Mouse (Mus musculus) embryonic facial prominence, embryonic 14.5 days (tissue): ENCODE data around the gene Mettl24. TPM values are rescaled to one million over a fixed set of nuclear protein-coding genes. Genes with fewer than 3 reads are reported as not detected.

Source experiments
- ATAC-seq: fragments of 200-750 bp; cut with Nextera tagmentation; 2 replicates; pipeline ENCODE4 v1.8.0; 2017; ENCODE audit warnings: low read depth, moderate number of reproducible peaks, moderate TSS enrichment
- DNase-seq: peaks from one replicate; pipeline ENCODE4 v3.0.0-alpha.2; 2015; ENCODE audit warnings: low spot score
- H3K27ac ChIP-seq: fragments of 300-500 bp; sonication (generic); replicated peaks from 2 replicates; pipeline ENCODE4 v1.5.1; 2014; ENCODE audit warnings: low read depth, mild to moderate bottlenecking, low read length, moderate library complexity
- H3K27me3 ChIP-seq: fragments of 300-500 bp; sonication (generic); replicated peaks from 2 replicates; pipeline ENCODE4 v1.6.1; 2014; ENCODE audit warnings: low read length; ENCODE audit not compliant: control insufficient read depth, insufficient read depth
- H3K36me3 ChIP-seq: fragments of 300-500 bp; sonication (generic); 2 replicates; pipeline ENCODE4 v1.6.1; 2014; ENCODE audit warnings: low read length, mixed read lengths; ENCODE audit not compliant: control insufficient read depth, insufficient read depth
- H3K4me1 ChIP-seq: fragments of 300-500 bp; sonication (generic); 2 replicates; pipeline ENCODE4 v1.6.1; 2014; ENCODE audit warnings: antibody characterized with exemption, low read length; ENCODE audit not compliant: control insufficient read depth, insufficient read depth
- H3K4me2 ChIP-seq: fragments of 300-500 bp; sonication (generic); 2 replicates; pipeline ENCODE4 v1.6.1; 2014; ENCODE audit warnings: low read depth, mild to moderate bottlenecking, low read length, moderate library complexity, mixed read lengths
- H3K4me3 ChIP-seq: fragments of 300-500 bp; sonication (generic); 2 replicates; pipeline ENCODE4 v1.5.1; 2014; ENCODE audit warnings: low read depth, mild to moderate bottlenecking, low read length
- H3K9ac ChIP-seq: fragments of 300-500 bp; sonication (generic); 2 replicates; pipeline ENCODE4 v1.6.1; 2014; ENCODE audit warnings: low read depth, mild to moderate bottlenecking, low read length, moderate library complexity, mixed read lengths
- H3K9me3 ChIP-seq: fragments of 300-500 bp; sonication (generic); 2 replicates; pipeline ENCODE4 v1.6.1; 2016; ENCODE audit warnings: low read length; ENCODE audit not compliant: control insufficient read depth
- WGBS: fragments of 180-500 bp; shearing (Covaris S2); extraction: QIAGEN DNeasy Blood & Tissue Kit; methylation state at CpG from one replicate; pipeline ENCODE4 v1.1.7; 2014; 5-methylcytosine and 5-hydroxymethylcytosine counted together
- polyA plus RNA-seq: library from polyadenylated mRNA; unstranded; fragments of >200 nt; fragmentation: Nextera tagmentation; extraction: Ambion mirVana; gene quantifications from 2 replicates; pipeline ENCODE4 v1.2.1, GENCODE M21; 2014

Gene Mettl24
- polyA plus RNA-seq, 1 experiment from 2014 or later: 1.7 TPM

DNA sequence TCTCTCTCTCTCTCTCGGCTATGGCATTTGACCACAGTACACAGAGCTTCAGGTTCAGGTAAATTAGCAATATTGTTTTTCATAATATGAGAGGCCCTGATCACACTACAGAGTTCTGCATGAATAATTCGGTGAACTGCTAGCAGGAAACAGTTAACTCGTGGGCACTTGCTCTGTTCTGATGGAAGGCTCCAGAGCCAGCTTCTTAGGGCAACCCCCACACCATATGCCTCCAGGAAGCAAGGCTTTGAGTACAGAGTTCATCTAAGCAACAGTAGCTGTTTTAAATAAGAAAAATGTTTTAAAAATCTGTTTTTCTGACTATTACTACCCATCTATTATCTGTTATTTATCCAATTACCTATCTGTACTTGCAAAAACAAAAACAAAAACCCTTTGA is 50.2 kb downstream of the Mettl24 start:
- Histone ChIP-seq H3K4me1 (no peaks in the 10 kb centered on the region), H3K36me3 (no peaks in the 10 kb centered on the region), H3K27ac (no peak overlapping the region), H3K27me3 (no peaks in the 10 kb centered on the region), H3K9ac (no peak overlapping the region), H3K4me3 (no peak overlapping the region), H3K9me3 (no peaks in the 10 kb centered on the region), H3K4me2 (no peak overlapping the region)
- WGBS: 48% methylated on average over 3 of the region's 3 CpGs
- DNase-seq (no peak), ATAC-seq (no peak)

DNA sequence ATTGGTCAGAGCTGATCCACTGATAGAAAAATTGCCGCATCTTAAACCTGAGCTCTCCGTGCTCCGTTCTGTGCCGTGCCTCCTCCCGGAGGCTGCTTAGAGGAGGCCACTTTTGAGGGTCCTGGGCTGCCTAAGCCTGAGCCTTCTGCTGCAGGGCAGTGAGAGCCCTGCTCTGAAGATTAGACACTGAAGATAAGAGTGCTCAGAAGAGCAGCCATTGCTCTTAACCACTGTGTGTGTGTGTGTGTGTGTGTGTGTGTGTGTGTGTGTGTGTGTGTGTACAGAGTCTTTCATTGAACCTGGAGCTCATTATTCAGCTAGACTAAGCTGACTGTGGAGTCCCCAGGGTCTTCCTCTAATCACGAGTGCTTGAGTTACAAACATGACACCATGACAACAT is 53.1 kb downstream of the Mettl24 start:
- no peak overlapping the region for H3K27ac ChIP-seq
- WGBS: 84% methylated on average over 6 of the region's 6 CpGs
- H3K9ac ChIP-seq: no peak overlapping the region
- H3K4me3 ChIP-seq: no peak overlapping the region
- ATAC-seq (no peak), DNase-seq (no peak)
- H3K9me3 ChIP-seq: no peaks in the 10 kb centered on the region
- no peaks in the 10 kb centered on the region for H3K4me1 ChIP-seq
- H3K27me3 ChIP-seq: no peaks in the 10 kb centered on the region
- H3K36me3 ChIP-seq: no peaks in the 10 kb centered on the region
- H3K4me2 ChIP-seq: no peak overlapping the region

DNA sequence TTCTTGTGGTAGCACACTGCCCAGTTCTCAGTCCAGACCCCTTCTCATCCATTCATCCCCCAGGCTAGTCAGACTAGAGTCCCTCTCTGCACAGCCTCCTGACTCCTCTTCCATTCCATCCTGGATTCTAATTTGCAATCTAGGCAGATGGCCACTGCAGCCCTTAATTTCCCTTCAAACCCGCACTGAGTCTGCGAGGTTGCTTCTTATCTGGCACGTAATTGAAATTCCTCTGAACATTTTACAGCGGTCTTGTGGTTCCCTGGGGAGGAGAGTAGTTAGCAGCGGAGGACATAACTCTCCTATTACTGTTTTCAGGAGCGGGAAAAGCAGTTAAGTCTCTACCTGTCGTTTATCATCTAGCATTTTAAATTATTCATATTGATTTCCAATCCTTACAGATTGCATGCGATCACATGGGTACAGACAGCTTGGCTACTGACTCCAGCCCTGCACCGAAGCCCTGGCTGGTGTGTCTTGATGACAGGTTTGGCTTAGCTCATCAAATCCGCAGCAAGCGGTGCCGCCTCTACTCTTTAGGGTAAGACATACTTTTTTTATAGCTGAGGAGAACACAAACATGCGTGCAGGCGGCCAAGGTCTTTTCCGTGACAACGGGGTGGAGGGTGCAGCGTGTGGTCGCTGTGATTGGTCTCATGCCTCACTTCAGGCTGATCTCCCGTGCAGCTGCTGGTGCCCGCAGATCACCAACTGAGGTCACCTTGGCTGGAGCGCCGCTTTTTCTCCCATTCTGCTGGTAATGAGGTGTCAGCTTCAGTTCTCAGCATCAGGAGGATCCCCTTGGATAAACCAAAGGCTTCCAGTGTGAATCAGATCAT is 54.4 kb downstream of the Mettl24 start:
- H3K27ac ChIP-seq: no peak overlapping the region
- H3K4me2 ChIP-seq: peak overlapping the region; percentile 32; the same call in 1 of the 2 replicates
- WGBS: 57% methylated on average over 22 of the region's 22 CpGs
- H3K4me1 ChIP-seq: no peaks in the 10 kb centered on the region
- H3K4me3 ChIP-seq: no peak overlapping the region
- ATAC-seq (peak; percentile 55; the same call in 1 of the 2 replicates), DNase-seq (peak; percentile 19)
- H3K9ac ChIP-seq: no peak overlapping the region
- no peaks in the 10 kb centered on the region for H3K27me3 ChIP-seq
- no peaks in the 10 kb centered on the region for H3K36me3 ChIP-seq
- no peaks in the 10 kb centered on the region for H3K9me3 ChIP-seq

DNA sequence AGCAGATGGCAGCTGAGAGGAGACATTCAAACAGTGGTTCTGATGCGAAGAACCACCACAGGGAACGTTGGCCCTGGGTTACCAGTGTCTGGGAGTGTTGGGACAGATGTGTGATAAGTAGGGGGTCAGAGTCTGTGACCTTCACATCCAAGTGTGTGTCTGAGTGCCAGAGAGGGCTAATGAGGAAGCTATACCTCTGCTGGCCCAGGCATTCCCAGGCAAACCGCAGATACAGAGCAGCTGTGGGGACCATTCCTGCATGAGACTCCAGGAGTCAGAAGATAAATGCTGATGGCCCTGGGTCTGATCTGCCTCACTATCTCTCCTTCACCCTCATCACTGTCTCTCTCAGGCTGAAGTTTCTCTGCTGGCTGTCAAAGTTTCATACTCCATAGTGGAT is 57.6 kb downstream of the Mettl24 start:
- Histone ChIP-seq H3K27me3 (no peaks in the 10 kb centered on the region), H3K4me2 (no peak overlapping the region), H3K9ac (no peak overlapping the region), H3K4me3 (no peak overlapping the region), H3K36me3 (no peaks in the 10 kb centered on the region), H3K4me1 (no peaks in the 10 kb centered on the region), H3K27ac (no peak overlapping the region), H3K9me3 (no peaks in the 10 kb centered on the region)
- DNase-seq (no peak), ATAC-seq (no peak)
- 56% methylated on average over 3 of the region's 3 CpGs for WGBS

DNA sequence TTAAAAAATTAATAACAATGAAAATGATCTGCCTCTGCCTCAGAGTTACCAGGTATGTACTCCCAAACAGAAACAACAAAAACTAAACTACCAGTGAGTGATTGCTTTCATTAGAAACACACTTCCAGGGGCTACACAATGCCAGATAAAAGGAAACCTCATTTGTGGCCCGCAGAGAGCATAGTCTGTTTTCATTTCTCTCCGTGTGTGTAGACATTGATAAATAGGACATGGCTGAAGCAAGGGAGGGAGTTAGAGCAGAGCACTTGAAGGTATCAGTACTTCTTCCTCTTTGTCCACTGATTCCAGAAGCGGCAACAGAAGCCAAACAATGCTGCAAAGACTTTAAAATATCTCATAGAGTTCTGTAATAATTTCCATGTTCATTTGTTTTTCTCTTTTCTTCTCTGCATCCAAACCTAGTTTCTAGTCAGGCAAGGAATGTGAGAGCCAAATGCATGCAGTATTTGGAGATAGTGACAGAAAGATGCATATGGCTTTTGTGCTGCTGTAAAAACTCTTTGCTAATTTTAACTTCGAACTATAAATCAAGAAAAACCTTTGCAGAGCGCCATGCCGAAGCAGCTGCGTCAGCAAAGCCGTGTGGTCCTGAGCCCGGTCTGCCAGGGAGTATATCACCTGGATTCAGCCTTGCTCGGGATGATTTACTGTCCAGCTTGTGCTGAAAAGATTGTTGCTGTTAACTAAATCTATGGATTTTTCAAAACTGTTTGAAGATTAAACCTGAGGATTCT is 67.4 kb downstream of the Mettl24 start:
- Histone ChIP-seq H3K9ac (no peak overlapping the region), H3K9me3 (no peaks in the 10 kb centered on the region), H3K27ac (no peak overlapping the region), H3K4me3 (no peak overlapping the region), H3K4me2 (no peak overlapping the region), H3K4me1 (no peaks in the 10 kb centered on the region), H3K27me3 (no peaks in the 10 kb centered on the region), H3K36me3 (no peaks in the 10 kb centered on the region)
- DNase-seq: no peak
- WGBS: 55% methylated on average over 10 of the region's 10 CpGs
- no peak for ATAC-seq

DNA sequence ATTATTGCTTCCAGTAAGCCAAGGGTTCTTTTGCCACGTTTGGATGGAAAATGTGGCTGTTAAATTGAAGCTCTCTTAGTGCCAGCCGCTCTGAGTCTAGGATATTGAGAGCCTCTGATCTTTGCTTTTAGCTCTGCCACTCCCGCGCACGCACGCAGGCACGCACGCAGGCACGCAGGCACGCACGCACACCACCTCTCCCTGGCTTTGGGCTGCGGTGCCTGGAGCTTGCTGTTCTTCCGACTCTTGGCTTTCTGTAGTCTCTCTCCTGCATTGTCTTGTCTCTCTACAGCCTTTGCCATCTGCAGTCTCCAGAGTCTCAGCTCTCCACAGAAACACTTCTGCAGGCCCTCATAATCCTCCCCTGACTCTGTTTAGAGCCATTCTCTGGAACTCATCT is 68.1 kb downstream of the Mettl24 start:
- H3K4me1 ChIP-seq: no peaks in the 10 kb centered on the region
- H3K27ac ChIP-seq: no peak overlapping the region
- 0 out of 2 replicates have a peak overlapping the region, but pooled peaks have one; percentile 25 for H3K9ac ChIP-seq
- H3K4me2 ChIP-seq: no peak overlapping the region
- no peaks in the 10 kb centered on the region for H3K9me3 ChIP-seq
- H3K27me3 ChIP-seq: no peaks in the 10 kb centered on the region
- no peak for DNase-seq
- no peaks in the 10 kb centered on the region for H3K36me3 ChIP-seq
- ATAC-seq: no peak
- H3K4me3 ChIP-seq: no peak overlapping the region
- WGBS: 76% methylated on average over 13 of the region's 13 CpGs

DNA sequence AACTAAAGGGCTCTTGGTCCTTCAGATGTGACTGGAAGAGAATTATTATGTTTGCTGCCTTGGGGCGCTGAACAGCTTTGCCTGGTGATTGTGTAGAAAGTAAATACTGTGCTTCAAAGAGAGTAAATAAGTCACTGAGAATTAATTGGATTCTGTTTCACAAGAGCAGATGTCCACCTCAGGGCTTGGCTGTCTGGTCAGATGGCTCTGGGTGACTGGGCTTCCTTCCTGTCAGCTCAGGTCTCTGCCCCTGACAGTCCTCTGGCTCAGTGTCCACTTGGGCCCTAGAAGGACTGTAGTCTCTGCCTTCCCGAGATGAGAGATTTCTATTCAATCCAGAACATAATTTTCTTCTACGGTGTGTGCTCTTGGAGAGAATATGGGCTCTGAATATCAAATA is 70.0 kb downstream of the Mettl24 start:
- ATAC-seq (no peak), DNase-seq (no peak)
- no peaks in the 10 kb centered on the region for H3K9me3 ChIP-seq
- no peak overlapping the region for H3K9ac ChIP-seq
- WGBS: 60% methylated on average over 3 of the region's 3 CpGs
- H3K27ac ChIP-seq: no peak overlapping the region
- H3K27me3 ChIP-seq: no peaks in the 10 kb centered on the region
- H3K4me1 ChIP-seq: no peaks in the 10 kb centered on the region
- no peak overlapping the region for H3K4me3 ChIP-seq
- H3K36me3 ChIP-seq: no peaks in the 10 kb centered on the region
- no peak overlapping the region for H3K4me2 ChIP-seq

DNA sequence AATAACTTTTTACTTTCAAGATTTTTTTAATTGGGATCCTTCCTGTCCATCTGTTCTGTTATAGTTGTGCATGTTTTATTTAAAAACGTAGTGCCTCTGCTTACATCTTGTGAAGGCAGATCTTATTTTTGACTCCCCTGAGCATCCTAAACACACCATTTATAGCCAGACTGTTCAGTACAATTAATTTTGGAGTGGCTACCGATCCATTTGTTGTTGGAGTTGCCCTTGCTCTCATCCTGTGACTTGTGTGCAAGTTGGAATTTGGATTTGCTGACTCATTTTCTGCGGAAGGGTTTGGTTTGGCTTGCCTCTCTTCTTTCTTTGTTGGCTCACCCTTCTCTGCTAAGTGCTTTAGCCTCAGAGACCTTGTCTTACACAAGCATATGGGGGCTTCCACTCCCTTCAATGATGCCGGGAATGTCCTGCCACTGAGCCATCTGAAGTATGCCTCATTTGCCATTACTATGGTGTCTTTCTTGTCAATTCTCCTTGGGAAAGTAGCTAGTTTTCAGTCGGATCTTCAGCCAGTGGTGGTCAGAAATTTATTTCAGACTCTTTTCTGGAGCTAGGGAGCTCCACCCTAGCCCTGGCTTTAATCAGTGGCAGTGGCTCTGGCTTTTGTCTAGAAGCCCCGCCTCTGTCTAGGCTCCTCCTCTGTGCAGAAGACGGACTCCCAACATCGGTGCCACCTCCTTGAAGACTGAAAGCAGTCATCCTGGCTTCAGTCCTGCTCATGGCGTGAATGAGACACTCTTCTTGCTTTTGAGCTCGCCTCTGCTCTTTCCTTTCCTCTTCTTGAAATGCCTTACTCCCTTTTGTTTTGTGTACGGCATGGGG is 75.3 kb downstream of the Mettl24 start:
- ATAC-seq (no peak), DNase-seq (peak; percentile 33)
- no peak overlapping the region for H3K4me2 ChIP-seq
- H3K27ac ChIP-seq: no peak overlapping the region; the same call in 1 of the 2 replicates
- no peaks in the 10 kb centered on the region for H3K36me3 ChIP-seq
- no peaks in the 10 kb centered on the region for H3K4me1 ChIP-seq
- no peaks in the 10 kb centered on the region for H3K9me3 ChIP-seq
- H3K4me3 ChIP-seq: no peak overlapping the region
- H3K27me3 ChIP-seq: no peaks in the 10 kb centered on the region
- no peak overlapping the region for H3K9ac ChIP-seq
- 68% methylated on average over 11 of the region's 11 CpGs for WGBS
